Mouse (Mus musculus) myocyte (in vitro differentiated cells): ENCODE measurements around the gene Clp1. TPM values are rescaled to one million over a fixed set of nuclear protein-coding genes. Genes with fewer than 3 reads are reported as not detected.
A peak's percentile ranks its signal among the peaks of the same experiment; 100 is the strongest.

Source experiments
- H3K27me3 ChIP-seq: one replicate; pipeline ENCODE4 v1.6.1; 2011; ENCODE audit not compliant: control insufficient read depth, insufficient read depth, insufficient read length
- H3K36me3 ChIP-seq: one replicate; pipeline ENCODE4 v1.6.1; 2011; ENCODE audit not compliant: control insufficient read depth, insufficient read depth
- H3K4me2 ChIP-seq: one replicate; pipeline ENCODE4 v1.6.1; 2011; ENCODE audit warnings: low read depth, control low read depth
- H3K4me3 ChIP-seq: one replicate; pipeline ENCODE4 v1.5.1; 2011; ENCODE audit warnings: mild to moderate bottlenecking, control low read depth, moderate library complexity
- H3K79me2 ChIP-seq: one replicate; pipeline ENCODE4 v1.6.1; 2011; ENCODE audit not compliant: control insufficient read depth, insufficient read depth
- H3ac ChIP-seq: one replicate; pipeline ENCODE4 v1.6.1; 2011; ENCODE audit not compliant: control insufficient read depth, insufficient read length
- CEBPB ChIP-seq: IDR thresholded peaks from 2 replicates; pipeline ENCODE4 v1.6.1; 2011; ENCODE audit warnings: mild to moderate bottlenecking, moderate library complexity; ENCODE audit not compliant: poor library complexity, insufficient read depth, severe bottlenecking
- E2F4 ChIP-seq: IDR thresholded peaks from one replicate; pipeline ENCODE4 v1.6.1; 2011; ENCODE audit warnings: mild to moderate bottlenecking, control low read depth, moderate library complexity; ENCODE audit not compliant: insufficient read depth
- MAX ChIP-seq: IDR thresholded peaks from one replicate; pipeline ENCODE4 v1.6.1; 2011; ENCODE audit warnings: low read depth, mild to moderate bottlenecking, control low read depth
- MYOD1 ChIP-seq, 3 experiments: IDR thresholded peaks; one replicate each; pipeline ENCODE4 v1.6.1; 2011; ENCODE audit warnings: control low read depth in 2 of 3, low read depth in 2 of 3, mild to moderate bottlenecking in 2 of 3, moderate library complexity in 1 of 3; ENCODE audit not compliant: insufficient read length in 2 of 3, control insufficient read depth in 1 of 3
- MYOG ChIP-seq, 3 experiments: IDR thresholded peaks; one replicate each; pipeline ENCODE4 v1.6.1; 2011; ENCODE audit warnings: control low read depth in 2 of 3, low read depth in 2 of 3, mild to moderate bottlenecking in 2 of 3; ENCODE audit not compliant: insufficient read length in 2 of 3, control insufficient read depth in 1 of 3, insufficient read depth in 1 of 3
- POLR2A ChIP-seq: IDR thresholded peaks from one replicate; pipeline ENCODE4 v1.6.1; 2011; ENCODE audit warnings: low read depth, mild to moderate bottlenecking, control low read depth, moderate library complexity; ENCODE audit not compliant: insufficient read length
- POLR2AphosphoS2 ChIP-seq: IDR thresholded peaks from one replicate; pipeline ENCODE4 v1.6.1; 2011; ENCODE audit warnings: low read depth, control low read depth; ENCODE audit not compliant: insufficient read length
- REST ChIP-seq: IDR thresholded peaks from one replicate; pipeline ENCODE4 v1.6.1; 2011; ENCODE audit warnings: mild to moderate bottlenecking, control low read depth, moderate library complexity; ENCODE audit not compliant: insufficient read depth, insufficient read length
- SRF ChIP-seq: IDR thresholded peaks from one replicate; pipeline ENCODE4 v1.6.1; 2011; ENCODE audit warnings: low read depth; ENCODE audit not compliant: control insufficient read depth, insufficient read length
- TCF12 ChIP-seq: IDR thresholded peaks from one replicate; pipeline ENCODE4 v1.6.1; 2011; ENCODE audit warnings: mild to moderate bottlenecking, control low read depth; ENCODE audit not compliant: poor library complexity, insufficient read depth, severe bottlenecking
- TCF3 ChIP-seq: IDR thresholded peaks from one replicate; pipeline ENCODE4 v1.6.1; 2011; ENCODE audit warnings: low read depth, control low read depth; ENCODE audit not compliant: insufficient read length
- USF1 ChIP-seq: IDR thresholded peaks from one replicate; pipeline ENCODE4 v1.6.1; 2011; ENCODE audit warnings: low read depth, mild to moderate bottlenecking, control low read depth, moderate library complexity
- polyA plus RNA-seq: library from polyadenylated mRNA; unstranded; fragments of >200 nt; fragmentation: generic; extraction: Trizol; gene quantifications from one replicate; pipeline ENCODE4 v1.2.1, GENCODE M21; 2012; ENCODE audit warnings: missing spikeins

Clp1 gene
- polyA plus RNA-seq, 1 experiment: 7.1 TPM

- Histone ChIP-seq H3K79me2 (peaks cover 17% of the 10 kb centered on the region), H3K36me3 (peaks cover 20% of the 10 kb centered on the region), H3K4me3 (no peak overlapping the region), H3ac (no peak overlapping the region), H3K27me3 (no peaks in the 10 kb centered on the region), H3K4me2 (no peak overlapping the region)
- TF ChIP-seq USF1: no peak
- no peak for TF ChIP-seq POLR2A
- TF ChIP-seq TCF12: no peak
- no peak for TF ChIP-seq POLR2AphosphoS2
- TF ChIP-seq MYOD1 (IDR thresholded peaks at IDR 0.05; ENCODE audit: control insufficient read depth in 1 of 3, insufficient read length in 2 of 3, low read depth in 2 of 3): no peak
- no peak for TF ChIP-seq TCF3
Observed at GRCm38 (mm10) chr2:84682605-84683183, 44.5 kb downstream of the Clp1 start.

- Histone ChIP-seq H3K79me2 (peaks cover 31% of the 10 kb centered on the region), H3K27me3 (no peaks in the 10 kb centered on the region), H3K36me3 (no peaks in the 10 kb centered on the region), H3K4me2 (peak within 1 kb of the TSS; percentile 87), H3ac (peak within 1 kb of the TSS; percentile 26), H3K4me3 (peak within 1 kb of the TSS; percentile 61)
- TF ChIP-seq MYOD1 (IDR thresholded peaks at IDR 0.05; ENCODE audit: control insufficient read depth in 1 of 3, insufficient read length in 2 of 3, low read depth in 2 of 3) (no peak), E2F4 (no peak), SRF (no peak), REST (no peak), MYOG (IDR thresholded peaks at IDR 0.05; ENCODE audit: control insufficient read depth in 1 of 3, insufficient read depth in 1 of 3, insufficient read length in 2 of 3, low read depth in 2 of 3) (no peak), POLR2A (no peak), TCF12 (no peak), POLR2AphosphoS2 (no peak)
Observed at GRCm38 (mm10) chr2:84679016-84679415, 48.1 kb downstream of the Clp1 start, which contains the start of gene Tmx2. Gene Tmx2 (minus strand): TSS chr2:84679140.

GRCm38 (mm10) chr2:84677968-84678880 lies 48.9 kb downstream of the Clp1 start, which contains the start of the genes Gm28635 and Med19:
Gene Gm28635 (minus strand): TSS chr2:84678041.
Gene Med19 (plus strand): TSS chr2:84678402.
- Histone ChIP-seq H3K27me3 (no peaks in the 10 kb centered on the region), H3ac (peak within 1 kb of the TSS; percentile 26), H3K79me2 (peaks cover 31% of the 10 kb centered on the region), H3K36me3 (peaks cover 2% of the 10 kb centered on the region), H3K4me3 (peak within 1 kb of the TSS; percentile 61), H3K4me2 (peak within 1 kb of the TSS; percentile 89)
- peak; percentile 65 for TF ChIP-seq POLR2A
- TF ChIP-seq E2F4: peak; percentile 50
- TF ChIP-seq REST: no peak
- no peak for TF ChIP-seq USF1
- no peak for TF ChIP-seq CEBPB
- TF ChIP-seq SRF: peak; percentile 47
- TF ChIP-seq POLR2AphosphoS2: peak; percentile 78
- no peak for TF ChIP-seq TCF3
- no peak for TF ChIP-seq TCF12
- no peak for TF ChIP-seq MAX
- TF ChIP-seq MYOG (IDR thresholded peaks at IDR 0.05; ENCODE audit: control insufficient read depth in 1 of 3, insufficient read depth in 1 of 3, insufficient read length in 2 of 3, low read depth in 2 of 3): no peak
- TF ChIP-seq MYOD1 (IDR thresholded peaks at IDR 0.05; ENCODE audit: control insufficient read depth in 1 of 3, insufficient read length in 2 of 3, low read depth in 2 of 3): no peak

GRCm38 (mm10) chr2:84677270-84677967 lies 49.7 kb downstream of the Clp1 start:
- peaks cover 31% of the 10 kb centered on the region for H3K79me2 ChIP-seq

More at GRCm38 (mm10) chr2:84677270-84677967, 49.7 kb downstream of the Clp1 start:
- Histone ChIP-seq H3K4me2 (peak overlapping the region; percentile 89), H3K27me3 (no peaks in the 10 kb centered on the region), H3K4me3 (peak overlapping the region; percentile 61), H3K36me3 (peaks cover 10% of the 10 kb centered on the region), H3ac (peak overlapping the region; percentile 26)
- TF ChIP-seq POLR2A: no peak
- no peak for TF ChIP-seq REST
- TF ChIP-seq TCF3: no peak
- no peak for TF ChIP-seq MYOD1 (IDR thresholded peaks at IDR 0.05; ENCODE audit: control insufficient read depth in 1 of 3, insufficient read length in 2 of 3, low read depth in 2 of 3)
- no peak for TF ChIP-seq MYOG (IDR thresholded peaks at IDR 0.05; ENCODE audit: control insufficient read depth in 1 of 3, insufficient read depth in 1 of 3, insufficient read length in 2 of 3, low read depth in 2 of 3)
- TF ChIP-seq E2F4: no peak
- no peak for TF ChIP-seq POLR2AphosphoS2
- no peak for TF ChIP-seq USF1
- TF ChIP-seq MAX: no peak

Other genes with a start within 250 kb of the Clp1 start
- 64.6 TPM for gene Ctnnd1, start 76.6 kb downstream of the Clp1 start, polyA plus RNA-seq
- 0.01 TPM for gene Btbd18, start 68.3 kb downstream of the Clp1 start, polyA plus RNA-seq
- gene Selenoh, start 56.6 kb downstream of the Clp1 start, polyA plus RNA-seq: 129 TPM
- not detected for gene Gm28635, start 49.3 kb downstream of the Clp1 start, polyA plus RNA-seq
- gene Med19, start 48.9 kb downstream of the Clp1 start, polyA plus RNA-seq: 20.3 TPM
- gene Tmx2, start 48.2 kb downstream of the Clp1 start, polyA plus RNA-seq: 113 TPM
- gene Zdhhc5, start 12.2 kb downstream of the Clp1 start, polyA plus RNA-seq: 36.3 TPM
- gene Ypel4, start 6.7 kb upstream of the Clp1 start, polyA plus RNA-seq: 1.0 TPM
- gene Gm19426, start 16.3 kb upstream of the Clp1 start, polyA plus RNA-seq: 3.0 TPM
- gene Serping1, start 48.1 kb upstream of the Clp1 start, polyA plus RNA-seq: 0.62 TPM
- gene Ube2l6, start 71.5 kb upstream of the Clp1 start, polyA plus RNA-seq: 16.2 TPM
- gene Smtnl1, start 95.3 kb upstream of the Clp1 start, polyA plus RNA-seq: 0.85 TPM
- gene Timm10, start 99.6 kb upstream of the Clp1 start, polyA plus RNA-seq: 102 TPM
- 2.0 TPM for gene Slc43a1, start 111.5 kb upstream of the Clp1 start, polyA plus RNA-seq
- gene Rtn4rl2, start 159.4 kb upstream of the Clp1 start, polyA plus RNA-seq: 0.13 TPM
- gene Slc43a3, start 209.2 kb upstream of the Clp1 start, polyA plus RNA-seq: 4.5 TPM